Mouse (Mus musculus): Measurements from ENCODE around the gene Fez1.

Gene Fez1

GRCm38 (mm10) chr9:36846346-36846745 lies 24.7 kb downstream of the Fez1 start:
- DNase-seq, result no peak

GRCm38 (mm10) chr9:36848661-36849060 lies 27.0 kb downstream of the Fez1 start:
- DNase-seq, result no peak

- no peak for DNase-seq
Observed at GRCm38 (mm10) chr9:36850091-36850490, 28.4 kb downstream of the Fez1 start.

- DNase-seq, result no peak
Observed at GRCm38 (mm10) chr9:36852175-36852574, 30.5 kb downstream of the Fez1 start.

- no peak for DNase-seq
Observed at GRCm38 (mm10) chr9:36856351-36856750, 34.7 kb downstream of the Fez1 start.

- DNase-seq, result no peak
Observed at GRCm38 (mm10) chr9:36857476-36858117, 35.9 kb downstream of the Fez1 start.

- no peak for DNase-seq
Observed at GRCm38 (mm10) chr9:36858677-36859076, 37.0 kb downstream of the Fez1 start.

GRCm38 (mm10) chr9:36862576-36862975 lies 40.9 kb downstream of the Fez1 start:
- no peak for DNase-seq

GRCm38 (mm10) chr9:36863694-36864093 lies 42.0 kb downstream of the Fez1 start:
- no peak for DNase-seq

- DNase-seq, result no peak
Observed at GRCm38 (mm10) chr9:36864862-36865813, 43.5 kb downstream of the Fez1 start.

GRCm38 (mm10) chr9:36868662-36869061 lies 47.0 kb downstream of the Fez1 start:
- DNase-seq, result no peak

- DNase-seq, result no peak
Observed at GRCm38 (mm10) chr9:36870263-36870662, 48.6 kb downstream of the Fez1 start.

GRCm38 (mm10) chr9:36873796-36874195 lies 52.1 kb downstream of the Fez1 start:
- no peak for DNase-seq

- DNase-seq, result no peak
Observed at GRCm38 (mm10) chr9:36876313-36876712, 54.6 kb downstream of the Fez1 start.

- DNase-seq, result no peak
Observed at GRCm38 (mm10) chr9:36876787-36877186, 55.1 kb downstream of the Fez1 start.

GRCm38 (mm10) chr9:36881615-36882014 lies 60.0 kb downstream of the Fez1 start:
- DNase-seq, result no peak

- no peak for DNase-seq
Observed at GRCm38 (mm10) chr9:36882034-36882745, 60.5 kb downstream of the Fez1 start.

GRCm38 (mm10) chr9:36883569-36883968 lies 61.9 kb downstream of the Fez1 start:
- DNase-seq, result no peak

- DNase-seq, result peak in 1 of 2 experiments; percentile 15
Observed at GRCm38 (mm10) chr9:36885237-36885636, 63.6 kb downstream of the Fez1 start.

- DNase-seq, result peak in 1 of 2 experiments; percentile 31
Observed at GRCm38 (mm10) chr9:36890552-36890951, 68.9 kb downstream of the Fez1 start.

GRCm38 (mm10) chr9:36893413-36893990 lies 71.8 kb downstream of the Fez1 start:
- no peak for DNase-seq

GRCm38 (mm10) chr9:36894242-36894641 lies 72.6 kb downstream of the Fez1 start:
- no peak for DNase-seq
